Mouse (Mus musculus): ENCODE data around the gene Satb1. TPM values are rescaled to one million over a fixed set of nuclear protein-coding genes. Genes with fewer than 3 reads are reported as not detected.

The Satb1 gene
- total and polyA plus RNA-seq, 3 experiments = not detected

- no peaks in the 10 kb centered on the region for H3K27me3 ChIP-seq (replicated peaks)
- no peaks in the 10 kb centered on the region for H3K4me1 ChIP-seq (ENCODE audit: control insufficient read depth in 1 of 2, insufficient read depth in 2 of 2)
- no peak overlapping the region for H3K4me2 ChIP-seq (ENCODE audit: insufficient read depth, low read depth, poor library complexity, severe bottlenecking)
- in situ Hi-C loops (cut with MboI; ENCODE audit: low pct_ligation_motif_present, low pct_unique_long_range_greater_than_20kb, low sequenced_read_pairs) (no loop called here), dilution Hi-C loops (cut with MboI; ENCODE audit: extremely low pct_ligation_motif_present, extremely low pct_unique_long_range_greater_than_20kb, low sequenced_read_pairs) (no loop called here)
- TF ChIP-seq POLR2AphosphoS2 (IDR thresholded peaks at IDR 0.05; ENCODE audit: low read depth, low read length) = no peak
- TF ChIP-seq USF2 (conservative IDR thresholded peaks at IDR 0.05; ENCODE audit: low read depth, low read length) = no peak
- TF ChIP-seq TBP (conservative IDR thresholded peaks at IDR 0.05; ENCODE audit: low read depth, low read length) = no peak
- TF ChIP-seq RAD21 (IDR thresholded peaks at IDR 0.05; ENCODE audit: low read depth, low read length) = no peak
- no peak for TF ChIP-seq MEF2A (IDR thresholded peaks at IDR 0.05; ENCODE audit: borderline replicate concordance, low read depth, low read length)
- TF ChIP-seq EP300 (IDR thresholded peaks at IDR 0.05; ENCODE audit: low read length) = no peak
- H3K27ac ChIP-seq (ENCODE audit: insufficient read depth, low read depth) = no peak overlapping the region
- H3K4me3 ChIP-seq (replicated peaks in 1 of 3; ENCODE audit: low read depth in 2 of 3, low read length in 2 of 3, poor library complexity in 1 of 3) = no peak overlapping the region
- peaks cover 2% of the 10 kb centered on the region for H3K9me3 ChIP-seq (replicated peaks; ENCODE audit: low read length)
- no peaks in the 10 kb centered on the region for H3K79me2 ChIP-seq (replicated peaks; ENCODE audit: control insufficient read depth, extremely low read depth, insufficient read depth, poor library complexity, severe bottlenecking)
- DNase-seq (ENCODE audit: extremely low read depth) = no peak
- H3K36me3 ChIP-seq (replicated peaks in 1 of 2; ENCODE audit: control insufficient read depth in 1 of 2, insufficient read depth in 1 of 2, low read length in 1 of 2) = no peaks in the 10 kb centered on the region
- H3K9ac ChIP-seq (ENCODE audit: insufficient read depth, low read depth) = no peak overlapping the region
These were observed 45.1 kb downstream of the Satb1 start for GRCm38 (mm10) chr17:51787955-51788354.

- DNase-seq (ENCODE audit: extremely low read depth) = no peak
- H3K27ac ChIP-seq (ENCODE audit: insufficient read depth, low read depth) = no peak overlapping the region
- no peaks in the 10 kb centered on the region for H3K27me3 ChIP-seq (replicated peaks)
- no peaks in the 10 kb centered on the region for H3K4me1 ChIP-seq (ENCODE audit: control insufficient read depth in 1 of 2, insufficient read depth in 2 of 2)
- H3K4me2 ChIP-seq (ENCODE audit: insufficient read depth, low read depth, poor library complexity, severe bottlenecking) = no peak overlapping the region
- H3K9me3 ChIP-seq (replicated peaks; ENCODE audit: low read length) = peaks cover 2% of the 10 kb centered on the region
- no peaks in the 10 kb centered on the region for H3K79me2 ChIP-seq (replicated peaks; ENCODE audit: control insufficient read depth, extremely low read depth, insufficient read depth, poor library complexity, severe bottlenecking)
- H3K9ac ChIP-seq (ENCODE audit: insufficient read depth, low read depth) = no peak overlapping the region
- TF ChIP-seq TBP (conservative IDR thresholded peaks at IDR 0.05; ENCODE audit: low read depth, low read length) (no peak), RCOR1 (conservative IDR thresholded peaks at IDR 0.05; ENCODE audit: low read depth, low read length) (no peak), RAD21 (IDR thresholded peaks at IDR 0.05; ENCODE audit: low read depth, low read length) (no peak), PAX5 (IDR thresholded peaks at IDR 0.05; ENCODE audit: low read length) (no peak), IRF4 (IDR thresholded peaks at IDR 0.05; ENCODE audit: low read depth, low read length) (no peak)
- H3K36me3 ChIP-seq (replicated peaks in 1 of 2; ENCODE audit: control insufficient read depth in 1 of 2, insufficient read depth in 1 of 2, low read length in 1 of 2) = no peaks in the 10 kb centered on the region
- in situ Hi-C loops (cut with MboI; ENCODE audit: low pct_ligation_motif_present, low pct_unique_long_range_greater_than_20kb, low sequenced_read_pairs) = no loop called here
- dilution Hi-C loops (cut with MboI; ENCODE audit: extremely low pct_ligation_motif_present, extremely low pct_unique_long_range_greater_than_20kb, low sequenced_read_pairs) = no loop called here
- no peak overlapping the region for H3K4me3 ChIP-seq (replicated peaks in 1 of 3; ENCODE audit: low read depth in 2 of 3, low read length in 2 of 3, poor library complexity in 1 of 3)
These were observed 47.0 kb downstream of the Satb1 start for GRCm38 (mm10) chr17:51786050-51786449.

GRCm38 (mm10) chr17:51784935-51785334 is 48.2 kb downstream of the Satb1 start:
- Histone ChIP-seq H3K27me3 (replicated peaks) (no peaks in the 10 kb centered on the region), H3K4me2 (ENCODE audit: insufficient read depth, low read depth, poor library complexity, severe bottlenecking) (no peak overlapping the region), H3K9ac (ENCODE audit: insufficient read depth, low read depth) (no peak overlapping the region), H3K4me1 (ENCODE audit: control insufficient read depth in 1 of 2, insufficient read depth in 2 of 2) (no peaks in the 10 kb centered on the region), H3K36me3 (replicated peaks in 1 of 2; ENCODE audit: control insufficient read depth in 1 of 2, insufficient read depth in 1 of 2, low read length in 1 of 2) (no peaks in the 10 kb centered on the region), H3K27ac (ENCODE audit: insufficient read depth, low read depth) (no peak overlapping the region), H3K9me3 (replicated peaks; ENCODE audit: low read length) (peaks cover 2% of the 10 kb centered on the region), H3K79me2 (replicated peaks; ENCODE audit: control insufficient read depth, extremely low read depth, insufficient read depth, poor library complexity, severe bottlenecking) (no peaks in the 10 kb centered on the region), H3K4me3 (replicated peaks in 1 of 3; ENCODE audit: low read depth in 2 of 3, low read length in 2 of 3, poor library complexity in 1 of 3) (no peak overlapping the region)
- TF ChIP-seq GABPA (IDR thresholded peaks at IDR 0.05; ENCODE audit: insufficient replicate concordance, low read depth, low read length) = no peak
- TF ChIP-seq SIN3A (IDR thresholded peaks at IDR 0.05; ENCODE audit: low read length) = no peak
- TF ChIP-seq MXI1 (IDR thresholded peaks at IDR 0.05; ENCODE audit: low read depth, low read length) = no peak
- no peak for TF ChIP-seq MAX (IDR thresholded peaks at IDR 0.05; ENCODE audit: low read length)
- TF ChIP-seq ZMIZ1 (IDR thresholded peaks at IDR 0.05; ENCODE audit: low read depth, low read length) = no peak
- no peak for TF ChIP-seq TCF12 (IDR thresholded peaks at IDR 0.05; ENCODE audit: low read depth, low read length)
- TF ChIP-seq ETS1 (conservative IDR thresholded peaks at IDR 0.05; ENCODE audit: low read depth, low read length) = no peak
- dilution Hi-C loops (cut with MboI; ENCODE audit: extremely low pct_ligation_motif_present, extremely low pct_unique_long_range_greater_than_20kb, low sequenced_read_pairs) = no loop called here
- peak; percentile 3 for DNase-seq (ENCODE audit: extremely low read depth)
- in situ Hi-C loops (cut with MboI; ENCODE audit: low pct_ligation_motif_present, low pct_unique_long_range_greater_than_20kb, low sequenced_read_pairs) = no loop called here

All from CH12.LX (cell line).